Mouse (Mus musculus) cerebellum, adult 2 months (tissue): ENCODE results near the gene Bcas2.

Experiments used
- CTCF ChIP-seq: fragments of 200-500 bp; IDR thresholded peaks from 2 replicates; pipeline ENCODE4 v1.5.1; 2011; ENCODE audit warnings: low read depth, mild to moderate bottlenecking, control low read depth, low read length, moderate library complexity, borderline replicate concordance; ENCODE audit not compliant: insufficient read depth
- POLR2A ChIP-seq: fragments of 200-500 bp; IDR thresholded peaks from 2 replicates; pipeline ENCODE4 v1.6.1; 2011; ENCODE audit warnings: low read length, control low read depth, borderline replicate concordance; ENCODE audit not compliant: insufficient read depth

GRCm38 (mm10) chr3:103176740-103177139 lies 5.3 kb downstream of the Bcas2 start:
- TF ChIP-seq CTCF (no peak), POLR2A (no peak)
